Mouse (Mus musculus): ENCODE data around the gene Pkib. TPM values are rescaled to one million over a fixed set of nuclear protein-coding genes. Genes with fewer than 3 reads are reported as not detected.

The Pkib gene
- total RNA-seq (2021), result not detected
- long read RNA-seq, experiment 1, result 0 reads
- long read RNA-seq, experiment 2, result 0 reads

DNA sequence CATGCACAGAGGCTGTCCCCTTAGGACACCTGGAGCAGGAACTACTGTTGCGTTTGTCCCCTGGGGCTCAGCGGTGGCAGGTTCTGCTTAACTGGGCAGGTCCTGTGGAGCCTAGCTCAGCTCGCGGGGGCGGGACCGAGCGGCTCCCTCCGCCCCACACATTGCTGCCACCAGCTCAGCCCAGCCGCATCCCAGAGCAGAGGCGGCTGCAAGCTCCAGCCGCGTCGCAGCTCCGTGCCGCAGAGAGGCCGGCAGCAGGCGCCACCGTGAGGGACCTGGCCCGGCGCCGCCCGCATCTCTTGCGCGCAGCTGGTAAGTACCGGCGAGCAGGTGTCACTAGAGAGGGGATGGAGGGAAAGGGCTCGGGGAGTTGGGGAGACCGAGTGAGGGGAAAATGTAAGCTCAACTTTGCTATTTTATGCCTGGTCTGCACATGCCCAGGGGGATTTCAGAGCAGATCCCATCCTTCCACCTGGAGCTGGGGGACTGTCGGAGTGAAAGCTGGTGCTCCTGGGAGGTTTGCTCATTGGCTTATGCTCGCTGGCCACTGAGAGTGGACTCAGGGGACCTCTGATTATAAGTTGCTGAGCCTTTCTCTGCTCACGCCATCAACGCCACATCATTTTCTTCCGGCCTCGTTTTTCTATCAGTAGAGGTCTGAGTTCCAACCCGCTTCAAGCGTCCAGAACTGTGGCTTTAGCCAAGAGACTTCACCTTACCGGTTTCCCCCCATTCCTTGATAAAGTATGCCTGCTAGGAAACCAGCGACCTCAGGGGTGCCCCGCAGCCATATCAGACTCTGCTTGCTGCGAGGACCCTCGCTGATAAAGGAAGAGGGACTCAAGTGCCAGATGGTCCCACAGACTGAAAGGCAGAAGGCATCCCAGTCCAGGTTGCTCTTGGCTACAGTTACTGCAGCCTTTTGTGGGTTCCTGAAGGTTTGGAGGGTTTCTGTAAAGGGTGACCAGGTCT lies at the start of gene Pkib:
Gene Pkib (plus strand): TSS at position 86 of the 972 bp plus-strand sequence.
- peak; percentile 35 for DNase-seq

- DNase-seq, result no peak
Measured at GRCm38 (mm10) chr10:57583927-57584326, 47.9 kb upstream of the Pkib start.

GRCm38 (mm10) chr10:57594266-57594665 lies 37.5 kb upstream of the Pkib start:
- no peak for DNase-seq

DNA sequence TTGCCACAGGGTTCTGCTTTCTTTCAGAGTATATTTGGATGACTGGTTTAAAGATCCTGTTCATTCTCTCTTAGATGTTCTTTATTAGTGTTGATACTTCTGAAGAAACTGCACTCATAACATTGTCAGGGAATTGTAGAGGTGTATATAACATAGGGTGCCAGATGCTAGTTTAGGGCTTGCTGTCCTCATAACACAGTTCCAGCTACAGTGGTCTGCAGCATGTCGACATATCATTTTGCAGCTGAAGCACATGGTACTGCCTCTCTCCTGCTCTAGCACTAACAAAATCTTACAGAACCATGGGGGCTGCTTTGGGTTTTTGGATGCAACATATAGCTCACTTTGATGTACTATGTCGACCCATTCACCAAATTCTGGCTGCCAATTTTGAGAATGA lies 34.6 kb upstream of the Pkib start:
- no peak for DNase-seq

GRCm38 (mm10) chr10:57602951-57603350 lies 28.8 kb upstream of the Pkib start:
- no peak for DNase-seq

GRCm38 (mm10) chr10:57623311-57623710 lies 8.5 kb upstream of the Pkib start:
- DNase-seq, result peak; percentile 11

GRCm38 (mm10) chr10:57627773-57628172 lies 4.0 kb upstream of the Pkib start:
- DNase-seq, result no peak

DNA sequence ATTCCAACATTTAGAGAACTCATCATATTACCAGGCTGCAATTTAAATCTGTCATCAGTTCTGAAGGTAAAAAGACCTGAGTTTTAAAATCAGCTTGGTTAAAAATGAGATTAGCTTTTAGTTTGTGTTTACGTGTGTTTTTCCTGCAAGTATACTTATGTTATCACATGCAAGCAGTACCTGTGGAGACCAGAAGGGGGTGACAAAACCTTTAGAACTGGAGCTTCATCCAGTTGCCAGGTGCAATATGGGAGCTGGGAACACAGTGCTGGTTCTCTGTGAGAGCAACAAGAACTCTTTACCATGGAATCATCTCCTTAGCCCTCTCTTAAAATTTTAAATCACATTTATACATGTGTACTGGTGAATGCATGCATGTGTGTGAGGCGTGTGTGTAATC lies 1.2 kb upstream of the Pkib start:
- no peak for DNase-seq

DNA sequence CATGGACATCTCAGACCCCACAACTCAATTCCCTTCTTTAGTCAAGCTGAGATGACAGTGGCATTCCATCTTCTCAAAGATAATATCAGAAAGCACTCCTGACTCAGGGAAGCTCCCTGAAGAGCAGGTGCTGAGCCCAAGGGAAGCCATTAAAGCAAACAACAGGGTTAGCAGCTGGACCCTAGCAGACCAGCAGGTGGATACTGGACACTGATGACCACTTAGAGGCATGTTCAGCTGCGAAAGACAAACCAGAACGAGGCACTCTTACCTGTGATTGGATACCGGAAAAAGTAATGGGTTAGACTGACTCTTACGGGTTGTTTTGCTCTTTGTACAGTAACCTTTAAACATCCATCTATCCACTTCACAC lies 1.1 kb downstream of the Pkib start:
- DNase-seq, result no peak

- no peak for DNase-seq
Measured at GRCm38 (mm10) chr10:57636970-57637369, 5.2 kb downstream of the Pkib start.

DNA sequence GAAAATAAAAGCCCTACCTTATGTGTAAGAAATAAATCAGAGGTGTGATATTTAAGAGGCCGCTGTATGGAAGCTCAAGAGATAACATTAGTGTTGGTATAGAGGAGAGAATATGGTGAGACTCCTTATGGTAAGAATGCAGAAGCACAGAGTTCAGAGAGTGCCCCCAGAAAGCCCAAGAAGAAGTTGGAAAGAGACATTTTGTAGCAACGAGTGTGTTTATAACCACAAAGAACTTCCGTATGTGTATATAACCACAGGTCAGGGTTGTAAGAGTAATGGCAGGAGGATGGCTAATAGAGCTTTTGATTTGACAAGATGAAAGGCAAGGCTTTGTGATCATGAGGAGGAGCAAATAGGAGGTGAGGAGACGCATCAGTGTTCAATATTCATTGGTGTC lies 6.5 kb downstream of the Pkib start:
- DNase-seq, result no peak

GRCm38 (mm10) chr10:57639540-57639939 lies 7.8 kb downstream of the Pkib start:
- no peak for DNase-seq

- DNase-seq, result no peak
Measured at GRCm38 (mm10) chr10:57653297-57653696, 21.5 kb downstream of the Pkib start.

DNA sequence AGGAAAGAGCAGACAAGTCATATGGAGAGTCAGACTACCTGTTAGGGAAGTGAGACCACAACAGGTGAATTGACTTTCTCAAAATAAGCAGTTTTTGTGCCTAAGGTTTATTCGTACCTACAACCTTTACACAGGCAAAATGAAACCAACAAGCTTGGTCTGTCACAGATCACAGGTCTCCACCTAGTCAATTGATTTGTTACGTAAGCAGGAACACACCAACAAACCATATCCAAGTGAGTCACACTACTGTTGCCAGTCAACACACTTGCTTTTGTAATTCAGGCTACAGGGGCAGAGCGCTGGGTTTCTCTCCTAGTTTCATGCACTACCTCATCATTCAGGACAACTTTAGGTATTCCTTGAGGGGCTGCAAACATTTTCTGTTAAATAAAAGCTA lies 28.7 kb downstream of the Pkib start:
- DNase-seq, result no peak

DNA sequence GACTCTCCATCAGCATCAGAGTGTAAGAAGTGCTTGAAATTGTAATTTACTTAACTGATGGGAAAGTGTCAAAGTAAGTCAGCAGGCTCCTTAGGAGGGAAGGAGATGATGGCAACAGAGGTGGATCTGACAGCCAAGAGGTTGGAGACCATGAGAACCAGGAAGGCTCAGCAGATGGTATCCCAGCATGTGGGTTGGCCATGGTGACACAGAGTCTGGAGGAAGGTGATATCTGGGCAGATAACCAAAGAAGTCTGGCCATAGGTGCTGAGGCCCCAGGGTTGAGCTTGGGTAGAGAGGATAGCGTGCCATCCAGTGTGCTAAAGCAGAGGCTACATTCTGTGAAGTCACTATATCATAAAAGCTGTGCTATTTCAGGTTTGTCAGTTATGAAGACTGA lies 32.0 kb downstream of the Pkib start:
- DNase-seq, result no peak

GRCm38 (mm10) chr10:57664253-57664652 lies 32.5 kb downstream of the Pkib start:
- DNase-seq, result no peak

DNA sequence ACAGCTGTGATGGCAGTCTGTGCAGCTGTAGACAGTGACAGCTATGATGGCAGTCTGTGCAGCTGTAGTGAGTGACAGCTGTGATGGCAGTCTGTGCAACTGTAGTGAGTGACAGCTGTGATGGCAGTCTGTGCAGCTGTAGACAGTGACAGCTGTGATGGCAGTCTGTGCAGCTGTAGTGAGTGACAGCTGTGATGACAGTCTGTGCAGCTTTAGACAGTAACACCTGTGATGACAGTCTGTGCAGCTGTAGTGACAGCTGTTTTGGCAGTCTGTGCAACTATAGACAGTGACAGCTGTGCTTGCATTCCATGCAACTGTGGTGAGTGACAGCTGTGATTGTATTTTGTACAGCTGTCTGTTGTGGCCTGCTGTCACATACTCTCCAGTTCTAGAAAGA lies 44.0 kb downstream of the Pkib start:
- DNase-seq, result no peak

DNA sequence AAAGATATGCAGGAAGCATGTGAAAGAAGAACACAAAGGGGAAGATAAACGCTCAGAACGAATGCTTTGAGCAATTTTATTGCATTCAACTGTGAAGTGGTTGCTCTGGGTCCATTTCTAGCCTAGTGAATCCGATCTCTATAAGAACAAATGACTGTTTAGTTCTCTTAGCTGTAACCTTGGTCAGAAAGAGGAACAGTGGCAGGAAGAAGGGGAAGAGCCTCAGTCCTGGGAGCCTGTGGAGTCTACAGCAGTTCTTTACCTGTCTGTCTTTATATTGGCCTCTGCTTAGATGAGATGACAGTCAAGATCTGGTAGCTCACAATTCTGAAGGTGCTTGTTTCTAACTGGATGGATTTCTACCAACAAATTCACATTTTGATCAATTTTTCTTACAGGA lies 56.2 kb downstream of the Pkib start:
- DNase-seq, result no peak

GRCm38 (mm10) chr10:57690161-57690560 lies 58.4 kb downstream of the Pkib start:
- DNase-seq, result no peak

GRCm38 (mm10) chr10:57702246-57702645 lies 70.5 kb downstream of the Pkib start:
- DNase-seq, result no peak

DNA sequence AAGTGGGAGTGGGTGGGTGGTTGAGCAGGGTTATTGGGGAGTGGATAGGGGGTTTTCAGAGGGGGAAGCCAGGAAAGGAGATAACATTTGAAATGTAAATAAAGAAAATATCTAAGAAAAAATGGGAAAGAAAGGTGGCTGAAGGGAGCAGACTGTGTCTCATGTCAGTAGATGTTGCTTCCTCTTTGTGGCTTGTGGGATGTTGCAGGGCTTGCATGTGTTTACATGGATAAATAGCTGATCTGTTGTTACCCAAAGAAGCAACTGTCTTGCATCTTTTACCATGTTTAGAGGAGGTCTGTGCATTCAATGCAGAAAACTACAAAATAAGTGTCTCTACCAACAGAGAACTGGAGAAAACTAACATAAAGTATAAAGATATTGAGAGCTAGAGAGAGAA lies 89.3 kb downstream of the Pkib start:
- DNase-seq, result no peak

GRCm38 (mm10) chr10:57722363-57722762 lies 90.6 kb downstream of the Pkib start:
- DNase-seq, result no peak

GRCm38 (mm10) chr10:57727666-57728065 lies 95.9 kb downstream of the Pkib start:
- no peak for DNase-seq

DNA sequence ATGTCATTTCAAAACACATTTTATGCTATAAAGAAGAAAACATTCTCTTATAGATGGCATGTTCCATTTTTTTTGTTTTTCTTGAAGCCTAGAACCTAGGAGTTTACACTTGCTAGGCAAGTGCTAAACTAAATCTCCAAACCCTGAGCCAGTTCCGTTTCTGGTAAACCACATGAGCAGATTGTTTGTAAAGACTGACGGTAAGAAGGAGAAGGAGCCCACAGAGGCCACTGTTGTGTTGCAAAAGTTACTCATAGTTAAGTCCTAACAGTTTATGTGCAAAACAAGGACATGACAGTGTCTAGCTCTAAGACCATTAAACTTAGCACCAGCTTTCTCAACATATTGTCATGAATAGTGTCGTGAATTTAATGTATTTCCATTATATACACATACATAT lies 99.9 kb downstream of the Pkib start:
- DNase-seq, result no peak
